Mouse (Mus musculus) E14TG2a.4 (cell line): Measurements from ENCODE around the gene Slc25a12.

Experiments used
- CTCF ChIP-seq: conservative IDR thresholded peaks from 2 replicates; pipeline ENCODE4 v1.5.1; 2014; ENCODE audit warnings: low read length
- NANOG ChIP-seq: IDR thresholded peaks from 2 replicates; pipeline ENCODE4 v1.6.1; 2014; ENCODE audit warnings: borderline replicate concordance, low read length, mixed read lengths
- POU5F1 ChIP-seq: IDR thresholded peaks from 2 replicates; pipeline ENCODE4 v1.6.1; 2014; ENCODE audit warnings: low read length, borderline replicate concordance

DNA sequence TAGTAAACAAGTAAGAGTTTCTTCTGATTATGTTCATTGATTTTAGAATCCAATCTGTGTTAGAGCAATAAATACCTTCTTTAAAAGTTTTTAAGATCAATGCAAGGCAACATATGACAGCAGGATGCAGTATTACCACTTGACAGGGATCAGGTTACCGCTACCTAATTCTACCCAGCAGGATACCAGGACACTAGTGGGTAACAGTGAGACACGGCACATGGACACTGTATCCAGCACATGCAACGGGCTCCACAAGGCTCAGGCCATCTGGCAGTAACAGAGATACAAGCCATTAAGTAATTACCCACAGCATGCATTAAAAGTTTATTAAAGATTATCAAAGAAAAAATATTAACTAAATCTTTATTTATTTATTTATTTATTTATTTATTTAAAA is 37.8 kb downstream of the Slc25a12 start:
- no peak for TF ChIP-seq CTCF
- no peak for TF ChIP-seq POU5F1
- no peak for TF ChIP-seq NANOG
